Mouse (Mus musculus): ENCODE data around the gene Fcgr3. TPM values are rescaled to one million over a fixed set of nuclear protein-coding genes. Genes with fewer than 3 reads are reported as not detected.

The Fcgr3 gene
- polyA plus RNA-seq, 1 experiment from 2014 or later: 8.7 TPM

- no peaks in the 10 kb centered on the region for H3K9me3 ChIP-seq
- peak overlapping the region; percentile 60 for H3K4me2 ChIP-seq (replicated peaks)
- 0 out of 2 replicates have a peak, but pooled peaks cover 4% of the 10 kb centered on the region for H3K4me1 ChIP-seq
- H3K4me3 ChIP-seq: peak overlapping the region; percentile 58
- ATAC-seq (ENCODE audit: low FRiP score, low read depth): peak; percentile 94
- H3K27me3 ChIP-seq: no peaks in the 10 kb centered on the region
- H3K27ac ChIP-seq: peak overlapping the region; percentile 83
- H3K36me3 ChIP-seq: no peaks in the 10 kb centered on the region
- peak overlapping the region; percentile 64 for H3K9ac ChIP-seq
- 0% methylated on average over 33 of the region's 33 CpGs for WGBS
Measured at GRCm38 (mm10) chr1:171044365-171045078, 20.2 kb downstream of the Fcgr3 start.

DNA sequence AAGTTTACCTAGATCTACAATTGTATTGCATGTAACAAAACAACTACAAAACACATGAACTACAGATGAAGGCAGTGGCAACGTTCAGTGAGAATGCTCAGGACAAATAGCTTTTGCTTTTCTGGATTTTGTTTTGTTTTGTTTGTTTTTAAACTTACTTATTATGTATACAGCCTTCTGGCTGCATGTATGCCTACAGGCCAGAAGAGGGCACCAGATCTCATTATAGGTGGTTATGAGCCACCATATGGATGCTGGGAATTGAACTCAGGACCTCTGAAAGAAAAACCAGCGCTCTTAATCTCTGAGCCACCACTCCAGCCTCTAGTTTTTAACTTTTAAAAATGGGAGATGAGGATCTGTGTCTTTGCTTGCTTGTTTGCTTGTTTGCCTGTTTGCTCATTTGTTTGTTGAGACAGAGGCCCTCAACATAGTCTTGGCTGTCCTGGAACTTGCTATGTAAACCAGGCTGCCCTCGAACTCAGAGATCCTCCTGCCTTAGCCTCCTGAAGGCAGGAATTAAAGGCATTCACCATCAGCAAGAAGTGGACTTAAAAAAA, 21.1 kb downstream of the Fcgr3 start:
- 61% methylated on average over 3 of the region's 3 CpGs for WGBS
- Histone ChIP-seq H3K9ac (peak overlapping the region; percentile 64), H3K27me3 (no peaks in the 10 kb centered on the region), H3K27ac (0 out of 2 replicates have a peak overlapping the region, but pooled peaks have one; percentile 83), H3K9me3 (no peaks in the 10 kb centered on the region), H3K4me1 (0 out of 2 replicates have a peak, but pooled peaks cover 4% of the 10 kb centered on the region), H3K36me3 (no peaks in the 10 kb centered on the region), H3K4me3 (peak overlapping the region; percentile 58), H3K4me2 (replicated peaks) (peak overlapping the region; percentile 60)
- ATAC-seq (ENCODE audit: low FRiP score, low read depth): no peak

DNA sequence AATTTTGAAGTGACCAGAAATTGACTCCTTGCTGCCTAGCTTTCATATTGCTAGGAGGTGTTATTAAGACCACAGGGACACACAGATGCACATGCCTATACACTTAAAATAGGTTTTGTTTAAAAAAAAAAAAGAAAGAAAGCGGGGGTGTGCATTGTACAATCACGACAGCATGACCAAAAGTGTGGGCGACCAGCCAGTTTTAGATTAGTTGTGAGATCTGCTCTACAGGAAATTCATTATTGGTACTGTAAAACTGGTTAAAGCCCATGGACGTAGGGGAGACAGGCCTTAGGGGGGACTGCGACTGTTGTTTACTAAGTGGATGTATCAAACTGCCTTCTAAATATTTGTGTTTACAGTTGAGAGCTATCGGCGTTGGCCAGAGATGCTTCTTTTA, 24.9 kb downstream of the Fcgr3 start:
- Histone ChIP-seq H3K9ac (no peak overlapping the region), H3K36me3 (no peaks in the 10 kb centered on the region), H3K27me3 (peaks cover 18% of the 10 kb centered on the region), H3K4me2 (replicated peaks) (no peak overlapping the region), H3K4me1 (peaks cover 5% of the 10 kb centered on the region), H3K27ac (no peak overlapping the region), H3K4me3 (no peak overlapping the region), H3K9me3 (no peaks in the 10 kb centered on the region)
- ATAC-seq (ENCODE audit: low FRiP score, low read depth): no peak
- WGBS: 72% methylated on average over 7 of the region's 7 CpGs

DNA sequence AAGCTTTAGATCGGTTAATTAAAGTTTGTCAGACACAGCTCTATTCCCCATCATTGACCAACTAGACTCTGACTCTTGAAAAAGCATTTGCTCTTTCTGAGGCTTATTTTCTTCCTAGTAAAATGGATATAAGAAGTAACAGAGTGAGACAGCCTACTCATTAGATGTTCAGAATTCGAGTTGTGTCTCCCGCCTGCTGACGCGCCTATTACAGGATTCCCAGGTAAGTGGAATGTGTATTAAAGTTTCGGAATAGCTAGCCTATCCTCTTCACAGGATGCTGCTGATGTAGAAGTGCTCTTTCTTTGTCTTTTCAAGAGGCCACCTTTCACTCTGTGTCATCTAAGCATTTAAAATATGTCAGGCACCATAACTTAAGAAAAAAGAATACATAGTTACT, 25.6 kb downstream of the Fcgr3 start:
- H3K36me3 ChIP-seq: no peaks in the 10 kb centered on the region
- WGBS: 81% methylated on average over 6 of the region's 6 CpGs
- no peak for ATAC-seq (ENCODE audit: low FRiP score, low read depth)
- H3K9ac ChIP-seq: no peak overlapping the region
- no peak overlapping the region for H3K4me3 ChIP-seq
- no peak overlapping the region for H3K4me2 ChIP-seq (replicated peaks)
- H3K9me3 ChIP-seq: no peaks in the 10 kb centered on the region
- peaks cover 24% of the 10 kb centered on the region for H3K27me3 ChIP-seq
- peaks cover 12% of the 10 kb centered on the region for H3K4me1 ChIP-seq
- no peak overlapping the region for H3K27ac ChIP-seq

- Histone ChIP-seq H3K27me3 (peaks cover 24% of the 10 kb centered on the region), H3K36me3 (no peaks in the 10 kb centered on the region), H3K9ac (peak overlapping the region; percentile 84), H3K9me3 (no peaks in the 10 kb centered on the region), H3K27ac (peak overlapping the region; percentile 72), H3K4me3 (peak overlapping the region; percentile 87), H3K4me2 (replicated peaks) (peak overlapping the region; percentile 63), H3K4me1 (peaks cover 13% of the 10 kb centered on the region)
- under 1% methylated on average over 47 of the region's 47 CpGs for WGBS
- ATAC-seq (ENCODE audit: low FRiP score, low read depth): peak; percentile 80
Measured at GRCm38 (mm10) chr1:171037861-171038721, 26.6 kb downstream of the Fcgr3 start.

GRCm38 (mm10) chr1:171036550-171037324, 28.0 kb downstream of the Fcgr3 start:
- Histone ChIP-seq H3K9me3 (no peaks in the 10 kb centered on the region), H3K4me1 (peaks cover 17% of the 10 kb centered on the region), H3K27ac (no peak overlapping the region), H3K27me3 (peaks cover 38% of the 10 kb centered on the region), H3K4me3 (peak overlapping the region; percentile 41), H3K9ac (no peak overlapping the region), H3K4me2 (replicated peaks) (peak overlapping the region; percentile 63), H3K36me3 (no peaks in the 10 kb centered on the region)
- WGBS: 2% methylated on average over 22 of the region's 22 CpGs
- ATAC-seq (ENCODE audit: low FRiP score, low read depth): peak; percentile 61; the same call in 1 of the 2 replicates

GRCm38 (mm10) chr1:171035611-171036010, 29.1 kb downstream of the Fcgr3 start:
- Histone ChIP-seq H3K4me2 (replicated peaks) (peak overlapping the region; percentile 91), H3K36me3 (no peaks in the 10 kb centered on the region), H3K9ac (no peak overlapping the region), H3K27ac (no peak overlapping the region), H3K27me3 (peaks cover 49% of the 10 kb centered on the region), H3K4me1 (peaks cover 17% of the 10 kb centered on the region), H3K9me3 (no peaks in the 10 kb centered on the region), H3K4me3 (0 out of 2 replicates have a peak overlapping the region, but pooled peaks have one; percentile 67)
- WGBS: 50% methylated on average over 11 of the region's 11 CpGs
- no peak for ATAC-seq (ENCODE audit: low FRiP score, low read depth)

DNA sequence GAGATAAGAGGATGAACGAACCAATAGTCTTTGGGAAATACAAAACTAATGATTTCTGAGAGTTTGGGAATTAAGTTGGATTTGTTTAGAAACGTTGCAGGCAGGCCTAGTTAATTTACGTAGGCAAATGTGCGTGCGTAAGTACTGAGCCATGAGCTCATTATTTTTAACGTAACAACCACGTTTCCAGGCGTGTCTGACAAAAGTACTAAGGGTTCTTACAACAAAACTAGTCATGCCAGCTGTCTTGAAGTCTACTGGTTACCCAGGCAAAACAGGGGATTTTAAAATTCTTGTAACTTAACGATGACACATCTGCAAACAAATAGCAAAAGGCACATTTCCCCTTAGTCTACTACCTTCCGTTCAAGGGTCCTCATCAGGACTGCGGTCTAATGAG, 30.5 kb downstream of the Fcgr3 start:
- 0 out of 2 replicates have a peak overlapping the region, but pooled peaks have one; percentile 19 for H3K9ac ChIP-seq
- H3K9me3 ChIP-seq: no peaks in the 10 kb centered on the region
- peak overlapping the region; percentile 67 for H3K4me3 ChIP-seq
- H3K27me3 ChIP-seq: peaks cover 63% of the 10 kb centered on the region
- no peaks in the 10 kb centered on the region for H3K36me3 ChIP-seq
- H3K4me1 ChIP-seq: peaks cover 17% of the 10 kb centered on the region
- no peak overlapping the region for H3K27ac ChIP-seq
- WGBS: 5% methylated on average over 11 of the region's 11 CpGs
- peak overlapping the region; percentile 91 for H3K4me2 ChIP-seq (replicated peaks)
- ATAC-seq (ENCODE audit: low FRiP score, low read depth): no peak

DNA sequence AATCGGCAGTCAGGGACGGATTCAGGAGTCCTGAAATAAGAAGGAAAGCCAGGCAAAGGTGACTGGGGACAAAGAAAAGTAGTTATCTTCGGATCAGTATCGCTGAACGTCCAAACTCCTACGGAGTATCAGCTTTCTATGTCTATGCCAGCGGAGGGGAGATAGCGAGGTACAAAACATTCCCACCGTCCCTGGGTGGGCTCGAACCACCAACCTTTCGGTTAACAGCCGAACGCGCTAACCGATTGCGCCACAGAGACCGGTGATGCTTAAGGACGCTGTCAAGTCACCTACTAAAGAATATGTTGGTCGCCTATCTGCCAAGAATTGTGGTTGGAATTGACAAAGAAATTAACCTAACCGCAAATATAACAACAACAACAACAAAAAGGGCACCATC, 31.0 kb downstream of the Fcgr3 start:
- Histone ChIP-seq H3K27me3 (peaks cover 65% of the 10 kb centered on the region), H3K4me2 (replicated peaks) (peak overlapping the region; percentile 91), H3K9me3 (no peaks in the 10 kb centered on the region), H3K9ac (peak overlapping the region; percentile 60), H3K36me3 (no peaks in the 10 kb centered on the region), H3K27ac (no peak overlapping the region), H3K4me1 (peaks cover 17% of the 10 kb centered on the region), H3K4me3 (peak overlapping the region; percentile 67)
- ATAC-seq (ENCODE audit: low FRiP score, low read depth): peak; percentile 68
- under 1% methylated on average over 20 of the region's 20 CpGs for WGBS

DNA sequence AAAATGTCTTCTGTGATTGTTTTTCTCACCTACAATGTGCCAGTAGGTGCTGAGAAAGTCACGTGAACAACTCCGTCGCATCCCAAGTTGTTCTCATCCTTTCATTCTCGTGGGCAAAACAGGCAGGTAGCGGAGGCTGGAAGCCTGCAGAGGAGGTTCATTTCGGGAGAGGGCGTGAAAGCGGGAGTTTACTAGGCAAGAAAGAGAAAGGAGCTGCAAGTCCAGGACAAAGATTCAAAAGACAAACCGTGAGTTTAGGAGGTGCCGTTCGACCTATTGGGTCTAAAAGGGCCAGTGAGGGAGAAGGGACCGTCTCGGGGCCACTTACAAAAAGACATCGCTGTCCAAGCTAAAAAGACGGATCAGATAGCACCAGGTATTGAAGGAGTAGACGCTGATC, 31.5 kb downstream of the Fcgr3 start:
- Histone ChIP-seq H3K4me2 (replicated peaks) (peak overlapping the region; percentile 91), H3K4me3 (peak overlapping the region; percentile 67), H3K27me3 (peaks cover 65% of the 10 kb centered on the region), H3K36me3 (no peaks in the 10 kb centered on the region), H3K4me1 (peaks cover 17% of the 10 kb centered on the region), H3K9me3 (no peaks in the 10 kb centered on the region), H3K27ac (no peak overlapping the region), H3K9ac (peak overlapping the region; percentile 60)
- no peak for ATAC-seq (ENCODE audit: low FRiP score, low read depth)
- WGBS: under 1% methylated on average over 16 of the region's 16 CpGs

DNA sequence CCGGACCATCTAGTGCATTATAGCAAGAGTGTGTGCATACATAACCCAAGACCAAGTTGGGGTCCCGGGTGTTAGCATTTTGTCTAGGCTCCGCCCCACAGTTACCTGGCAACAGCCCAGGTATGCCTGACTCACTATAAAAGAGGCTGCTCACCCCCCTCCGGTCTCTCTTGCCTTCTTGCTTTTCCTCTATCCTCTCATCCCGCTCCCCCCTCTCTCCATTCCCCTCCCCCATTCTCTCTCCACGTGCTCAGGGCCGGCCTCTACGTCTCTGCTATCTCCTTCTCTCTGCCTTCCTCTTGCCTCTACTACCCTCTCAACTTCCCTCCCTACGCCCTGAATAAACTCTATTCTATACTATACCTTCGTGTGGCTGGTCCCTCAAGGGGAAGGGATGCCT, 32.0 kb downstream of the Fcgr3 start:
- Histone ChIP-seq H3K27me3 (peaks cover 65% of the 10 kb centered on the region), H3K4me3 (peak overlapping the region; percentile 67), H3K9me3 (no peaks in the 10 kb centered on the region), H3K4me1 (peaks cover 17% of the 10 kb centered on the region), H3K27ac (no peak overlapping the region), H3K9ac (peak overlapping the region; percentile 60), H3K4me2 (replicated peaks) (peak overlapping the region; percentile 91), H3K36me3 (no peaks in the 10 kb centered on the region)
- WGBS: 6% methylated on average over 10 of the region's 10 CpGs
- ATAC-seq (ENCODE audit: low FRiP score, low read depth): no peak

All from limb, embryonic 13.5 days (tissue).